Mouse (Mus musculus) megakaryocyte-erythroid progenitor cell, adult 5-6 weeks (primary cell): ENCODE measurements around the gene Olfr885. TPM values are rescaled to one million over a fixed set of nuclear protein-coding genes. Genes with fewer than 3 reads are reported as not detected.

ENCODE experiments used
- ATAC-seq: replicated peaks from 2 replicates; pipeline ENCODE4 v1.8.0; 2016; ENCODE audit warnings: mild to moderate bottlenecking, inconsistent platforms; ENCODE audit not compliant: severe bottlenecking, poor library complexity, low FRiP score, low TSS enrichment
- total RNA-seq, 2 experiments: library from RNA; stranded (forward) in 1 of 2; stranded (reverse) in 1 of 2; fragments of 200-1000, 215-1000 nt in 1 of 2; fragments of >200 nt in 1 of 2; fragmentation: Nextera tagmentation in 1 of 2; gene quantifications; 2 replicates each; pipeline ENCODE4 v1.2.3; 2014 to 2017

The Olfr885 gene
- total RNA-seq (2014; fragmentation: Nextera tagmentation) (not detected in 2 replicates), total RNA-seq (2017) (not detected in 2 replicates)

GRCm38 (mm10) chr9:38061022-38061421 is at the start of gene Olfr885:
Gene Olfr885 (plus strand): TSS chr9:38061322.
- no peak for ATAC-seq

GRCm38 (mm10) chr9:38025508-38025907 is 35.6 kb upstream of the Olfr885 start, which contains the start of gene Olfr883:
Gene Olfr883 (plus strand): TSS chr9:38025808.
- ATAC-seq = no peak

GRCm38 (mm10) chr9:38046255-38046654 is 14.9 kb upstream of the Olfr885 start, which contains the start of gene Olfr884:
Gene Olfr884 (plus strand): TSS chr9:38046555.
- no peak for ATAC-seq

- no peak for ATAC-seq
Observed at GRCm38 (mm10) chr9:38083772-38084171, 22.6 kb downstream of the Olfr885 start, which contains the start of gene Olfr887. Gene Olfr887 (plus strand): TSS chr9:38084072.

- no peak for ATAC-seq
Observed at GRCm38 (mm10) chr9:38107828-38108227, 46.7 kb downstream of the Olfr885 start, which contains the start of gene Olfr888. Gene Olfr888 (plus strand): TSS chr9:38108128.

Other genes starting within 250 kb of the Olfr885 start
- gene Olfr877, start 207.1 kb upstream of the Olfr885 start, total RNA-seq (2014; fragmentation: Nextera tagmentation) = not detected in 2 replicates
- gene Olfr877, start 207.1 kb upstream of the Olfr885 start, total RNA-seq (2017) = not detected in 2 replicates
- gene Olfr145, start 164.6 kb upstream of the Olfr885 start, total RNA-seq (2014; fragmentation: Nextera tagmentation) = not detected in 2 replicates
- not detected in 2 replicates for gene Olfr145, start 164.6 kb upstream of the Olfr885 start, total RNA-seq (2017)
- not detected in 2 replicates for gene Olfr878, start 143.5 kb upstream of the Olfr885 start, total RNA-seq (2014; fragmentation: Nextera tagmentation)
- not detected in 2 replicates for gene Olfr878, start 143.5 kb upstream of the Olfr885 start, total RNA-seq (2017)
- not detected in 2 replicates for gene Olfr881, start 69.5 kb upstream of the Olfr885 start, total RNA-seq (2014; fragmentation: Nextera tagmentation)
- gene Olfr881, start 69.5 kb upstream of the Olfr885 start, total RNA-seq (2017) = not detected in 2 replicates
- not detected in 2 replicates for gene Olfr883, start 35.5 kb upstream of the Olfr885 start, total RNA-seq (2014; fragmentation: Nextera tagmentation)
- not detected in 2 replicates for gene Olfr883, start 35.5 kb upstream of the Olfr885 start, total RNA-seq (2017)
- not detected in 2 replicates for gene Olfr884, start 14.8 kb upstream of the Olfr885 start, total RNA-seq (2014; fragmentation: Nextera tagmentation)
- gene Olfr884, start 14.8 kb upstream of the Olfr885 start, total RNA-seq (2017) = not detected in 2 replicates
- gene Olfr887, start 22.8 kb downstream of the Olfr885 start, total RNA-seq (2014; fragmentation: Nextera tagmentation) = not detected in 2 replicates
- gene Olfr887, start 22.8 kb downstream of the Olfr885 start, total RNA-seq (2017) = not detected in 2 replicates
- not detected in 2 replicates for gene Olfr888, start 46.8 kb downstream of the Olfr885 start, total RNA-seq (2014; fragmentation: Nextera tagmentation)
- not detected in 2 replicates for gene Olfr888, start 46.8 kb downstream of the Olfr885 start, total RNA-seq (2017)
- 0.13 and 0.15 TPM in 2 replicates for gene Olfr889, start 53.9 kb downstream of the Olfr885 start, total RNA-seq (2014; fragmentation: Nextera tagmentation)
- gene Olfr889, start 53.9 kb downstream of the Olfr885 start, total RNA-seq (2017) = not detected in 2 replicates
- not detected in 2 replicates for gene Olfr890, start 81.2 kb downstream of the Olfr885 start, total RNA-seq (2014; fragmentation: Nextera tagmentation)
- gene Olfr890, start 81.2 kb downstream of the Olfr885 start, total RNA-seq (2017) = not detected in 2 replicates
- gene Olfr891, start 119.5 kb downstream of the Olfr885 start, total RNA-seq (2014; fragmentation: Nextera tagmentation) = not detected in 2 replicates
- gene Olfr891, start 119.5 kb downstream of the Olfr885 start, total RNA-seq (2017) = not detected in 2 replicates
- gene Olfr893, start 147.0 kb downstream of the Olfr885 start, total RNA-seq (2014; fragmentation: Nextera tagmentation) = not detected in 2 replicates
- not detected in 2 replicates for gene Olfr893, start 147.0 kb downstream of the Olfr885 start, total RNA-seq (2017)
- not detected in 2 replicates for gene Olfr894, start 156.7 kb downstream of the Olfr885 start, total RNA-seq (2014; fragmentation: Nextera tagmentation)
- gene Olfr894, start 156.7 kb downstream of the Olfr885 start, total RNA-seq (2017) = not detected in 2 replicates
- gene Olfr143, start 191.5 kb downstream of the Olfr885 start, total RNA-seq (2014; fragmentation: Nextera tagmentation) = not detected in 2 replicates
- not detected in 2 replicates for gene Olfr143, start 191.5 kb downstream of the Olfr885 start, total RNA-seq (2017)
- gene Olfr895, start 206.5 kb downstream of the Olfr885 start, total RNA-seq (2014; fragmentation: Nextera tagmentation) = not detected in 2 replicates
- gene Olfr895, start 206.5 kb downstream of the Olfr885 start, total RNA-seq (2017) = not detected in 2 replicates
- gene Olfr896-ps1, start 229.8 kb downstream of the Olfr885 start, total RNA-seq (2014; fragmentation: Nextera tagmentation) = not detected in 2 replicates
- gene Olfr896-ps1, start 229.8 kb downstream of the Olfr885 start, total RNA-seq (2017) = not detected in 2 replicates